Mouse (Mus musculus): ENCODE results near the gene Gng7.

The Gng7 gene

GRCm38 (mm10) chr10:80942919-80943318 is 71.8 kb downstream of the Gng7 start:
- WGBS, result 79% methylated on average over 8 of the region's 8 CpGs

GRCm38 (mm10) chr10:80940988-80941347 is 73.8 kb downstream of the Gng7 start:
- 6% methylated on average over 2 of the region's 2 CpGs for WGBS

GRCm38 (mm10) chr10:80940320-80940987 is 74.3 kb downstream of the Gng7 start:
- 19% methylated on average over 8 of the region's 8 CpGs for WGBS

- 2% methylated on average over 28 of the region's 28 CpGs for WGBS
Measured at GRCm38 (mm10) chr10:80939671-80940070, 75.1 kb downstream of the Gng7 start.

GRCm38 (mm10) chr10:80938831-80939550 is 75.8 kb downstream of the Gng7 start:
- 26% methylated on average over 15 of the region's 15 CpGs for WGBS

GRCm38 (mm10) chr10:80937646-80938045 is 77.1 kb downstream of the Gng7 start:
- 45% methylated on average over 8 of the region's 8 CpGs for WGBS

- WGBS, result 22% methylated on average over 6 of the region's 6 CpGs
Measured at GRCm38 (mm10) chr10:80936810-80937164, 78.0 kb downstream of the Gng7 start.

- WGBS, result 4% methylated on average over 32 of the region's 37 CpGs
Measured at GRCm38 (mm10) chr10:80936135-80936809, 78.5 kb downstream of the Gng7 start.

GRCm38 (mm10) chr10:80935698-80936097 is 79.0 kb downstream of the Gng7 start:
- 7% methylated on average over 17 of the region's 17 CpGs for WGBS

GRCm38 (mm10) chr10:80935241-80935640 is 79.5 kb downstream of the Gng7 start:
- whole genome bisulfite sequencing, result 54% methylated on average over 3 of the region's 3 CpGs

GRCm38 (mm10) chr10:80934136-80934985 is 80.4 kb downstream of the Gng7 start:
- WGBS, result 68% methylated on average over 14 of the region's 14 CpGs

- WGBS, result 3% methylated on average over 21 of the region's 21 CpGs
Measured at GRCm38 (mm10) chr10:80933421-80933979, 81.2 kb downstream of the Gng7 start.

GRCm38 (mm10) chr10:80932700-80933420 is 81.9 kb downstream of the Gng7 start:
- 8% methylated on average over 17 of the region's 17 CpGs for WGBS

GRCm38 (mm10) chr10:80932206-80932605 is 82.5 kb downstream of the Gng7 start:
- 8% methylated on average over 20 of the region's 20 CpGs for WGBS

- 11% methylated on average over 26 of the region's 26 CpGs for WGBS
Measured at GRCm38 (mm10) chr10:80931695-80932094, 83.0 kb downstream of the Gng7 start.

GRCm38 (mm10) chr10:80931153-80931671 is 83.5 kb downstream of the Gng7 start:
- WGBS, result 7% methylated on average over 14 of the region's 14 CpGs

- WGBS, result under 1% methylated on average over 45 of the region's 45 CpGs
Measured at GRCm38 (mm10) chr10:80930361-80931152, 84.2 kb downstream of the Gng7 start.

- under 1% methylated on average over 56 of the region's 56 CpGs for WGBS
Measured at GRCm38 (mm10) chr10:80929299-80930226, 85.2 kb downstream of the Gng7 start, which contains the start of gene Gadd45b. Gadd45b (plus strand) TSS chr10:80930073.

All from cerebral cortex, adult 2 months (tissue).